Mouse (Mus musculus) megakaryocyte, embryonic 14.5 days (primary cell): ENCODE results near the gene Hyal5.

ENCODE experiments used
- FLI1 ChIP-seq: IDR thresholded peaks from 2 replicates; pipeline ENCODE4 v1.6.1; 2012; ENCODE audit warnings: low read length, inconsistent platforms, mixed read lengths
- GATA1 ChIP-seq: IDR thresholded peaks from 3 replicates; pipeline ENCODE4 v1.6.1; 2012; ENCODE audit warnings: mixed read lengths, low read length, inconsistent platforms, borderline replicate concordance

DNA sequence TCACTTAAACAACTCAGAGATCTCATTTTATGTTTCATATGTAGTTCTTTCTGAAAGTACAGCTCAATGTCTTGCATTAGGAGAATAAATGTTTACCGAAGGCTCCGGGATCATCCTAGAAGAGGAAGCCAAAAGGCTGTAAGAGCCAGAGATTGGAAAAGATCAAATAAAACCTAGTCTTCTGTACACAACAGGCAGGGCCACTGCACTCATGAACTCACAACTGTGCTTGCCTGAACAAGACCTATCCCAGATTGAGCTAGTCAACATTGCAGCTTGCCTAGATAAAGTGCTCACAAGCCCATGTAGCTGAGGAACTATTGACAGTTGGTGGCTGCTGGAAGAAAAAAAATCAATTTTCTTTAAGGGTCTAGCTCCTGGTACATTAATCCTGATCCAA, 55.8 kb downstream of the Hyal5 start:
- no peak for TF ChIP-seq GATA1
- TF ChIP-seq FLI1, result no peak
